In genomic region chr7:99539201-99539891, GRCm38 (mm10) we compare ENCODE assay signal across 7 mouse cellular contexts. TPM values are rescaled to one million over a fixed set of nuclear protein-coding genes. Genes with fewer than 3 reads are reported as not detected.
DNase-seq lines count a peak whose midpoint lies in the region; ATAC-seq lines count a peak whose summit lies in the region.

No protein-coding gene starts in this region.

- H3K27ac ChIP-seq in liver, embryonic 16.5 days (ENCODE audit: low read length): no peak overlapping the region
- H3K27ac ChIP-seq in neural tube, embryonic 11.5 days (ENCODE audit: low read depth, low read length): no peak overlapping the region

- peaks cover 53% of the 10 kb centered on the region for H3K4me1 ChIP-seq in liver, embryonic 16.5 days (ENCODE audit: control insufficient read depth, low read depth, low read length)
- peaks cover 47% of the 10 kb centered on the region for H3K4me1 ChIP-seq in neural tube, embryonic 11.5 days (ENCODE audit: control insufficient read depth, insufficient read depth, low read length)

- no peak overlapping the region for H3K4me3 ChIP-seq in liver, embryonic 16.5 days (ENCODE audit: low read depth, low read length)
- no peak overlapping the region for H3K4me3 ChIP-seq in neural tube, embryonic 11.5 days (ENCODE audit: low read depth, low read length)

- peak; percentile 83 for DNase-seq in adipocyte (ENCODE audit: low spot score)
- peak; percentile 65 for DNase-seq in cerebellum, adult 9-11 months
- peak; percentile 76 for DNase-seq in heart, adult 8-10 months (ENCODE audit: low spot score)
- peak; percentile 67 for DNase-seq in kidney, adult 11 months
- DNase-seq in neural tube, embryonic 11.5 days (ENCODE audit: low spot score): no peak
- no peak for DNase-seq in natural killer cell, adult 2 months (ENCODE audit: low spot score in 2 of 2)

- no peaks in the 10 kb centered on the region for H3K27me3 ChIP-seq in liver, embryonic 16.5 days (ENCODE audit: control insufficient read depth, insufficient read depth, low read depth, low read length)
- no peaks in the 10 kb centered on the region for H3K27me3 ChIP-seq in neural tube, embryonic 11.5 days (ENCODE audit: control insufficient read depth, insufficient read depth, low read length)

- WGBS in liver, embryonic 16.5 days (ENCODE audit: insufficient replicate concordance): 29% methylated on average over 8 of the region's 8 CpGs
- WGBS in neural tube, embryonic 11.5 days: 8% methylated on average over 8 of the region's 8 CpGs

- H3K9me3 ChIP-seq in liver, embryonic 16.5 days (replicated peaks; ENCODE audit: control insufficient read depth, low read length): no peaks in the 10 kb centered on the region
- no peaks in the 10 kb centered on the region for H3K9me3 ChIP-seq in neural tube, embryonic 11.5 days (ENCODE audit: control insufficient read depth, low read length)

- H3K9ac ChIP-seq in liver, embryonic 16.5 days (ENCODE audit: low read depth, low read length): no peak overlapping the region
- H3K9ac ChIP-seq in neural tube, embryonic 11.5 days (ENCODE audit: low read length): no peak overlapping the region

- ATAC-seq in liver, embryonic 16.5 days (ENCODE audit: low read depth): no peak
- no peak for ATAC-seq in neural tube, embryonic 11.5 days (ENCODE audit: insufficient read depth, low FRiP score, low TSS enrichment)

- H3K4me2 ChIP-seq in liver, embryonic 16.5 days (ENCODE audit: low read depth, low read length): peak overlapping the region; percentile 8; the same call in 1 of the 2 replicates
- 0 out of 2 replicates have a peak overlapping the region, but pooled peaks have one; percentile 0 for H3K4me2 ChIP-seq in neural tube, embryonic 11.5 days (ENCODE audit: low read depth)

- no peaks in the 10 kb centered on the region for H3K36me3 ChIP-seq in liver, embryonic 16.5 days (ENCODE audit: control insufficient read depth, insufficient read depth)
- no peaks in the 10 kb centered on the region for H3K36me3 ChIP-seq in neural tube, embryonic 11.5 days (ENCODE audit: control insufficient read depth, insufficient read depth, low read length)

RNA-seq across cellular contexts. Expression of gene Arrb1, which starts 4.1 kb away (rescaled TPM):
- total RNA-seq in heart, adult 8-10 months (2022): 10 to 100 TPM; 16.2 to 28.4 (median 19.5) TPM
- 92.8 and 95.7 TPM in 2 replicates for polyA plus RNA-seq in liver, embryonic 16.5 days (2015; fragmentation: Nextera tagmentation; extraction: Ambion mirVana)
- polyA plus RNA-seq in neural tube, embryonic 11.5 days (2014; fragmentation: Nextera tagmentation; extraction: Ambion mirVana): 5.0 and 5.3 TPM in 2 replicates

RNA-seq across cellular contexts. Expression of gene Rps3, which starts 55.8 kb away (rescaled TPM):
- total RNA-seq in heart, adult 8-10 months (2022): 100 to 1,000 TPM; 305 to 381 (median 333) TPM
- 400 and 448 TPM in 2 replicates for polyA plus RNA-seq in liver, embryonic 16.5 days (2015; fragmentation: Nextera tagmentation; extraction: Ambion mirVana)
- 687 and 719 TPM in 2 replicates for polyA plus RNA-seq in neural tube, embryonic 11.5 days (2014; fragmentation: Nextera tagmentation; extraction: Ambion mirVana)

Comparison
In these comparisons a context has a peak if more than half of its experiments do, and no peak if none do; other contexts are left out.
1. DNase-seq: peak in adipocyte (single experiment), cerebellum, adult 9-11 months (single experiment), heart, adult 8-10 months (single experiment) and kidney, adult 11 months (single experiment); none in neural tube, embryonic 11.5 days (single experiment) and natural killer cell, adult 2 months (0 of 2).
2. RNA of gene Arrb1, which starts 4.1 kb away (polyA plus RNA-seq): 92.8 to 95.7 TPM in liver, embryonic 16.5 days; 5.0 to 5.3 TPM in neural tube, embryonic 11.5 days; every median in the first group is over 10 times any median in the second.